Mouse (Mus musculus) Muller cell, postnatal 12 days (primary cell): ENCODE results near the gene Zfp874a.
"Not testable (repeated sequence)": the region's sequence is repeated elsewhere in the genome, so short reads cannot be mapped to it uniquely, and the experiment has no call there.

ENCODE experiments used
- DNase-seq: peaks from one replicate; pipeline ENCODE4 v3.0.0-alpha.2; 2015; ENCODE audit errors: inconsistent ontology term

The Zfp874a gene

DNA sequence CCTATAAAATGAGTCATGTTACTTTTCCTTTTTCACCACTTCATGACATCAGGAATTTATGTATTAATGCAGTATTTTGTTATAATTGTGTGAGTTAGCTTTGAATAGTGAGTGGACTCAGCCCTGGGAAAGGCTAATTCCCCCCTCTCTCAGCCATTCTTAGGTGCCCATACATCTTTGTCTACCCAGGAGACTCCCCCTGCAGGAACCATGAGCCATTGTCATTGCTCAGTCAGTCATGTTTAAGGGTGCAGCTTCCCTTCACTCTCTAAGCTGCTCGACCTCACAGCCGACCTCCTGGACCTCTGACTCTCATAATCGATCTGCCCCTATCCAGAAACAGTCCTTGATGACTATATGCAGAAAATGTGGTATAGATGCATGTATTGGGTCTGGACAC is 75.2 kb downstream of the Zfp874a start:
- DNase-seq = not testable (repeated sequence)

DNA sequence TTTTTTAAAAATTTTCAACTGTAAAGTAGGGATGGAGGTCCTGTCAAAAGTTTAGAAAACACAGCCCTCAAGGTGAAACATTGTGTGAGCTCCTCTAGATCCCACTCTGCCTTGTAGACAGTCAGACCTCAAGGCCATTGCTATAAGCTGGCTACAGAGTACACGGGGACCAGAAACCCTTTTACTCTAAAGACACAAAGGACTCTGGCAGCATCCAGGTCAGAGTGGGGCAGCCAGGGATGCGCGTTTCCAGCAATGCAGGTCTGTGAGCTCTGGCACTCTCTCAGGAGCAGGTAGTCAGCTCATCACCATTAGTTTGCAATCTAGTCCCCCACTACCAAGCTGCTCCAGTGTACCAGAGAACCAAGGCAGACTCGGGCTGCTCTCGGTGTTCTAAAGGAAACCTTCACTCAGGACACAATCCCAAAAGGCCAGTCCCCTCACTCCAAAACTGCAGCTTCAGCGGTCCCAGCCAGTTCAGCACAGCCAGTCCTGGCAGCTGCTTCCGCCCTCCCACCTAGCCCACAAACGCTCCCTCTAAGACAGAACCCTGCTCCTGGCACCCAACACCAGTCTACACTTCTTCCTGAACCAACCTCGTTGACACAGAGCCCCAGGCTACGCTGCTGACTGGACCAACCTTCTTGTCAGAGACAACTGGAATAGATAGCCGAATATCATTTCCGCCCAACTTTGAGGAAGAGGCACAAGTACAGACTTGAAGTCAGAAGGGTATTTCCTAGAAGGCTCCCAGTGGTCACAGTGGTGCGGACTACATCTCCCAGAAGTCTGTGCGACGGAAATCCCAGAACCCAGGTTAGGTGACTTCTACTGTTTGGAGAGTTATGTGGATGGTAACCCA is 76.1 kb downstream of the Zfp874a start, which contains the start of the genes Gm28041 and Zfp456:
Gene Gm28041 (minus strand): TSS at position 684 of the 862 bp plus-strand sequence.
Gene Zfp456 (minus strand): TSS at position 761 of the 862 bp plus-strand sequence.
- DNase-seq = peak; percentile 72
